Mouse (Mus musculus): Measurements from ENCODE around the gene Mcu. TPM values are rescaled to one million over a fixed set of nuclear protein-coding genes. Genes with fewer than 3 reads are reported as not detected.

Mcu gene
- polyA plus RNA-seq, 1 experiment, result 16.7 TPM

GRCm38 (mm10) chr10:59500225-59500624, 116.3 kb downstream of the Mcu start:
- peaks cover 9% of the 10 kb centered on the region for H3K4me1 ChIP-seq (ENCODE audit: control insufficient read depth, insufficient read depth, low read length)
- H3K4me3 ChIP-seq (ENCODE audit: control insufficient read depth, low read depth, low read length), result no peak overlapping the region
- TF ChIP-seq CTCF (IDR thresholded peaks at IDR 0.05; ENCODE audit: control insufficient read depth, insufficient read depth, insufficient replicate concordance, low read depth, low read length) (no peak), POLR2A (IDR thresholded peaks at IDR 0.05; ENCODE audit: control insufficient read depth, low read depth, low read length) (no peak)
- no peaks in the 10 kb centered on the region for H3K27me3 ChIP-seq (ENCODE audit: control insufficient read depth, insufficient read depth, low read length)
- no peaks in the 10 kb centered on the region for H3K36me3 ChIP-seq (ENCODE audit: control insufficient read depth, insufficient read depth, low read length)
- no peak overlapping the region for H3K27ac ChIP-seq (ENCODE audit: control insufficient read depth, insufficient read depth, low read depth, low read length)

- no peak for TF ChIP-seq POLR2A (IDR thresholded peaks at IDR 0.05; ENCODE audit: control insufficient read depth, low read depth, low read length)
- TF ChIP-seq CTCF (IDR thresholded peaks at IDR 0.05; ENCODE audit: control insufficient read depth, insufficient read depth, insufficient replicate concordance, low read depth, low read length), result no peak
These were observed 119.5 kb downstream of the Mcu start for GRCm38 (mm10) chr10:59497019-59497418.

GRCm38 (mm10) chr10:59494917-59495316, 121.6 kb downstream of the Mcu start:
- Histone ChIP-seq H3K27ac (ENCODE audit: control insufficient read depth, insufficient read depth, low read depth, low read length) (no peak overlapping the region), H3K36me3 (ENCODE audit: control insufficient read depth, insufficient read depth, low read length) (no peaks in the 10 kb centered on the region), H3K27me3 (ENCODE audit: control insufficient read depth, insufficient read depth, low read length) (no peaks in the 10 kb centered on the region), H3K4me1 (ENCODE audit: control insufficient read depth, insufficient read depth, low read length) (no peaks in the 10 kb centered on the region), H3K4me3 (ENCODE audit: control insufficient read depth, low read depth, low read length) (no peak overlapping the region)
- TF ChIP-seq CTCF (IDR thresholded peaks at IDR 0.05; ENCODE audit: control insufficient read depth, insufficient read depth, insufficient replicate concordance, low read depth, low read length) (no peak), POLR2A (IDR thresholded peaks at IDR 0.05; ENCODE audit: control insufficient read depth, low read depth, low read length) (no peak)

More at GRCm38 (mm10) chr10:59497019-59497418, 119.5 kb downstream of the Mcu start:
- no peaks in the 10 kb centered on the region for H3K27me3 ChIP-seq (ENCODE audit: control insufficient read depth, insufficient read depth, low read length)
- peaks cover 2% of the 10 kb centered on the region; the same call in 1 of the 2 replicates for H3K4me1 ChIP-seq (ENCODE audit: control insufficient read depth, insufficient read depth, low read length)
- H3K27ac ChIP-seq (ENCODE audit: control insufficient read depth, insufficient read depth, low read depth, low read length), result no peak overlapping the region
- no peak overlapping the region for H3K4me3 ChIP-seq (ENCODE audit: control insufficient read depth, low read depth, low read length)
- H3K36me3 ChIP-seq (ENCODE audit: control insufficient read depth, insufficient read depth, low read length), result no peaks in the 10 kb centered on the region

GRCm38 (mm10) chr10:59494044-59494443, 122.4 kb downstream of the Mcu start:
- H3K27ac ChIP-seq (ENCODE audit: control insufficient read depth, insufficient read depth, low read depth, low read length), result no peak overlapping the region
- no peak overlapping the region for H3K4me3 ChIP-seq (ENCODE audit: control insufficient read depth, low read depth, low read length)
- no peaks in the 10 kb centered on the region for H3K27me3 ChIP-seq (ENCODE audit: control insufficient read depth, insufficient read depth, low read length)
- no peaks in the 10 kb centered on the region for H3K4me1 ChIP-seq (ENCODE audit: control insufficient read depth, insufficient read depth, low read length)
- no peaks in the 10 kb centered on the region for H3K36me3 ChIP-seq (ENCODE audit: control insufficient read depth, insufficient read depth, low read length)
- TF ChIP-seq POLR2A (IDR thresholded peaks at IDR 0.05; ENCODE audit: control insufficient read depth, low read depth, low read length) (no peak), CTCF (IDR thresholded peaks at IDR 0.05; ENCODE audit: control insufficient read depth, insufficient read depth, insufficient replicate concordance, low read depth, low read length) (no peak; the same call in 1 of the 2 replicates)

DNA sequence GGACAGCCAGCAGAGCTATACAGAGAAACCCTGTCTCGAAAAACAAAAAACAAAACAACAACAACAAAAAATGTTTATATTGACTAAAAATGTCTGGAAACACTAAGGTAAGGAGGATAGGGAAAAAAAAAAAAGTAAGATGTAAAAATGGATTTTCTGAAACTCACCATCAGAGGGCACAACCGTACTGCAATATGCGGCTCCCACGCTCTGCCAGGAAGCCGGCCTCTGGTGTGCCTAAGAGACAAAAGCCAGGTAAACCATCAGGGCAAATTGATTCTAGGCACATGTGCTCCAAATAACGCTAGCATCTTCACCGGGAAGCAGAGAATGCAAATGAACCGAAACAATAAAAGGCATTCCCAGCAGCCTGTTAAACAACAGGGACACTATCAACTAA, 125.6 kb downstream of the Mcu start:
- Histone ChIP-seq H3K27me3 (ENCODE audit: control insufficient read depth, insufficient read depth, low read length) (no peaks in the 10 kb centered on the region), H3K27ac (ENCODE audit: control insufficient read depth, insufficient read depth, low read depth, low read length) (no peak overlapping the region), H3K36me3 (ENCODE audit: control insufficient read depth, insufficient read depth, low read length) (no peaks in the 10 kb centered on the region), H3K4me3 (ENCODE audit: control insufficient read depth, low read depth, low read length) (no peak overlapping the region), H3K4me1 (ENCODE audit: control insufficient read depth, insufficient read depth, low read length) (no peaks in the 10 kb centered on the region)
- no peak for TF ChIP-seq POLR2A (IDR thresholded peaks at IDR 0.05; ENCODE audit: control insufficient read depth, low read depth, low read length)
- no peak for TF ChIP-seq CTCF (IDR thresholded peaks at IDR 0.05; ENCODE audit: control insufficient read depth, insufficient read depth, insufficient replicate concordance, low read depth, low read length)

- H3K4me3 ChIP-seq (ENCODE audit: control insufficient read depth, low read depth, low read length), result no peak overlapping the region
- no peaks in the 10 kb centered on the region for H3K27me3 ChIP-seq (ENCODE audit: control insufficient read depth, insufficient read depth, low read length)
- no peak for TF ChIP-seq CTCF (IDR thresholded peaks at IDR 0.05; ENCODE audit: control insufficient read depth, insufficient read depth, insufficient replicate concordance, low read depth, low read length)
- no peak for TF ChIP-seq POLR2A (IDR thresholded peaks at IDR 0.05; ENCODE audit: control insufficient read depth, low read depth, low read length)
- H3K36me3 ChIP-seq (ENCODE audit: control insufficient read depth, insufficient read depth, low read length), result no peaks in the 10 kb centered on the region
- no peak overlapping the region for H3K27ac ChIP-seq (ENCODE audit: control insufficient read depth, insufficient read depth, low read depth, low read length)
- H3K4me1 ChIP-seq (ENCODE audit: control insufficient read depth, insufficient read depth, low read length), result no peaks in the 10 kb centered on the region
These were observed 127.1 kb downstream of the Mcu start for GRCm38 (mm10) chr10:59489411-59489810.

GRCm38 (mm10) chr10:59487351-59487750, 129.1 kb downstream of the Mcu start:
- Histone ChIP-seq H3K27ac (ENCODE audit: control insufficient read depth, insufficient read depth, low read depth, low read length) (no peak overlapping the region), H3K36me3 (ENCODE audit: control insufficient read depth, insufficient read depth, low read length) (no peaks in the 10 kb centered on the region), H3K4me3 (ENCODE audit: control insufficient read depth, low read depth, low read length) (no peak overlapping the region), H3K4me1 (ENCODE audit: control insufficient read depth, insufficient read depth, low read length) (no peaks in the 10 kb centered on the region), H3K27me3 (ENCODE audit: control insufficient read depth, insufficient read depth, low read length) (no peaks in the 10 kb centered on the region)
- no peak for TF ChIP-seq CTCF (IDR thresholded peaks at IDR 0.05; ENCODE audit: control insufficient read depth, insufficient read depth, insufficient replicate concordance, low read depth, low read length)
- TF ChIP-seq POLR2A (IDR thresholded peaks at IDR 0.05; ENCODE audit: control insufficient read depth, low read depth, low read length), result no peak

DNA sequence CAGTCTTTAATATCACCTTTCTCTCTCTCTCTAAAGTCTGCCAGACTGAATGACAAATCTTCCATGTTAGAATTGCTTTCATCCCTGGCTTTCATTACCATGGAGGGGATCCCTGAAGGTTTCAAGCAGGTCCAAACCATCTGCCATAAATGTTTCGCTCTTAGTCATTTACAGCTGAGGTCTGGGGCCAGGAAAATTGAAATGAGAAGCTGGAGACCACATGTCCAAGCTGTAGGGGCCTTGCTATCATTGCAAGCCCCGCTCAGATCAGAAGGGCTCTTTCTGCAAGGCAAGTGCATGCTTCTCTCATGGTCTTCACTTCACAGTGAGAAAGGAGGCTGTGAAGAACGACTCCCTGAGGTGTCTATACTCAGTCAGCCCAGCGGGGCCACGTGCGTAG, 132.2 kb downstream of the Mcu start:
- Histone ChIP-seq H3K4me1 (ENCODE audit: control insufficient read depth, insufficient read depth, low read length) (no peaks in the 10 kb centered on the region), H3K4me3 (ENCODE audit: control insufficient read depth, low read depth, low read length) (no peak overlapping the region), H3K36me3 (ENCODE audit: control insufficient read depth, insufficient read depth, low read length) (no peaks in the 10 kb centered on the region), H3K27me3 (ENCODE audit: control insufficient read depth, insufficient read depth, low read length) (no peaks in the 10 kb centered on the region), H3K27ac (ENCODE audit: control insufficient read depth, insufficient read depth, low read depth, low read length) (no peak overlapping the region)
- TF ChIP-seq CTCF (IDR thresholded peaks at IDR 0.05; ENCODE audit: control insufficient read depth, insufficient read depth, insufficient replicate concordance, low read depth, low read length), result no peak
- no peak for TF ChIP-seq POLR2A (IDR thresholded peaks at IDR 0.05; ENCODE audit: control insufficient read depth, low read depth, low read length)

Data from testis, adult 2 months (tissue).